Mouse (Mus musculus) thymus, adult 2 months (tissue): ENCODE results near the gene Col4a2. TPM values are rescaled to one million over a fixed set of nuclear protein-coding genes. Genes with fewer than 3 reads are reported as not detected.

Source experiments
- DNase-seq: peaks from one replicate; pipeline ENCODE4 v3.0.0; 2021
- H3K27ac ChIP-seq: fragments of 200-500 bp; 2 replicates; pipeline ENCODE4 v1.5.1; 2012; ENCODE audit warnings: low read length, control low read depth; ENCODE audit not compliant: control insufficient read depth, insufficient read depth
- H3K27me3 ChIP-seq: fragments of 200-500 bp; 2 replicates; pipeline ENCODE4 v1.6.1; 2012; ENCODE audit warnings: mild to moderate bottlenecking, low read length, moderate library complexity, mixed read lengths; ENCODE audit not compliant: control insufficient read depth, insufficient read depth
- H3K36me3 ChIP-seq: fragments of 200-500 bp; 2 replicates; pipeline ENCODE4 v1.6.1; 2012; ENCODE audit warnings: mild to moderate bottlenecking, low read length, moderate library complexity; ENCODE audit not compliant: control insufficient read depth, insufficient read depth
- H3K4me1 ChIP-seq: fragments of 200-500 bp; replicated peaks from 2 replicates; pipeline ENCODE4 v1.6.1; 2012; ENCODE audit warnings: low read length; ENCODE audit not compliant: control insufficient read depth, insufficient read depth
- H3K4me3 ChIP-seq: fragments of 200-500 bp; 2 replicates; pipeline ENCODE4 v1.5.1; 2012; ENCODE audit warnings: mild to moderate bottlenecking, low read length, control low read depth, moderate library complexity; ENCODE audit not compliant: control insufficient read depth, insufficient read depth
- CTCF ChIP-seq: fragments of 200-500 bp; IDR thresholded peaks from 2 replicates; pipeline ENCODE4 v1.5.1; 2012; ENCODE audit warnings: mild to moderate bottlenecking, control low read depth, low read length, moderate library complexity, borderline replicate concordance; ENCODE audit not compliant: control insufficient read depth, poor library complexity, insufficient read depth; ENCODE audit errors: extremely low read depth
- POLR2A ChIP-seq: fragments of 200-500 bp; IDR thresholded peaks from 2 replicates; pipeline ENCODE4 v1.6.1; 2012; ENCODE audit warnings: mild to moderate bottlenecking, low read length, control low read depth, moderate library complexity; ENCODE audit not compliant: control insufficient read depth, poor library complexity, insufficient read depth; ENCODE audit errors: extremely low read depth
- WGBS: fragments of 180-500 bp; shearing (Covaris S2); methylation state at CpG from one replicate; pipeline ENCODE4 v1.1.7; 2018; 5-methylcytosine and 5-hydroxymethylcytosine counted together
- polyA plus RNA-seq: library from polyadenylated mRNA; depleted of rRNA; stranded (reverse); fragments of >200 nt; gene quantifications from 2 replicates; pipeline ENCODE4 v1.2.3, GENCODE M21; 2012

Col4a2 gene
- polyA plus RNA-seq, 1 experiment, result 25.7 TPM

DNA sequence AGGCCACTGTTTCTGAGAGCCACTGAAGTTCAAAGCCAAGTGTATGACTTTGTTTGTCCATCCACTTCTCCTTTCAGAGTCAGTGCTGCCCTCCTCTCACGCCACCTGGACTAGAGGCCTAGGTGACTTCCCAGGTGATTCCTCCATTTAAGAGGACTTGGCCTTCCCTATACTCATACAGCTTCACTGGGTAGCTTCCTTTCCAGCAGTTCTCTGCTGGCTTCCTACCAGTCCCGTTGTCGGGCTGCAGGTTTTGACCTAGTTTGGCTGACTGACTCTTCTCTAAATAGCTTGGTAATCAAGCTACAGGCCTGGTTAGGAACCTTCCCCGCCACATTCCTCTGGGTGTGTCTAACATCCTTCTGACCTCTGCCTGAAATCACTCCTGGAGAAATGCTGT is 19.0 kb downstream of the Col4a2 start:
- WGBS, result 78% methylated on average over 4 of the region's 4 CpGs
- H3K36me3 ChIP-seq, result no peaks in the 10 kb centered on the region
- no peak overlapping the region; the same call in 1 of the 2 replicates for H3K27ac ChIP-seq
- no peak for DNase-seq
- no peak for TF ChIP-seq CTCF
- TF ChIP-seq POLR2A, result no peak
- H3K4me1 ChIP-seq, result no peaks in the 10 kb centered on the region; the same call in 1 of the 2 replicates
- no peaks in the 10 kb centered on the region for H3K27me3 ChIP-seq
- no peak overlapping the region for H3K4me3 ChIP-seq

DNA sequence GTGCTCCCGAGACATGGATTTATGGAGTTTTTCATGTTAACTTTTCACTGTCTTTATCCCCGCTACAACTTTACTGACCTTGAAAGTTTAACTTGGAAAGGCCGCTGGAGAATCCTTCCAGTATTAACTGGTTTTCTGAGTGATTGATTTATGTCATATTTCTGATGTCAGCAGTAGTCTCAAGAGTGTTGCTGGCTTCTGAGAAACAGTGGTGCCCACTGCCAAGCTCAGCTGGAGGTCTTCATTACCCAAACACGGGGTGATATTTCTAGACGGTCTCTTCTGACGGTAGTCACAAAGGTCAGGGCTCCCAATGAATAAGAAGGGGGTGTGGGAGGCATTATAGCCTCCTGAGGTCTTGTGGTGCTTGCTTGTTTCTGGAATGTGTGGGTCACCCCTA is 21.1 kb downstream of the Col4a2 start:
- Histone ChIP-seq H3K36me3 (no peaks in the 10 kb centered on the region), H3K4me1 (no peaks in the 10 kb centered on the region; the same call in 1 of the 2 replicates), H3K27me3 (no peaks in the 10 kb centered on the region), H3K4me3 (no peak overlapping the region), H3K27ac (no peak overlapping the region)
- TF ChIP-seq POLR2A (no peak), CTCF (no peak)
- DNase-seq, result no peak
- WGBS, result 88% methylated on average over 6 of the region's 6 CpGs

DNA sequence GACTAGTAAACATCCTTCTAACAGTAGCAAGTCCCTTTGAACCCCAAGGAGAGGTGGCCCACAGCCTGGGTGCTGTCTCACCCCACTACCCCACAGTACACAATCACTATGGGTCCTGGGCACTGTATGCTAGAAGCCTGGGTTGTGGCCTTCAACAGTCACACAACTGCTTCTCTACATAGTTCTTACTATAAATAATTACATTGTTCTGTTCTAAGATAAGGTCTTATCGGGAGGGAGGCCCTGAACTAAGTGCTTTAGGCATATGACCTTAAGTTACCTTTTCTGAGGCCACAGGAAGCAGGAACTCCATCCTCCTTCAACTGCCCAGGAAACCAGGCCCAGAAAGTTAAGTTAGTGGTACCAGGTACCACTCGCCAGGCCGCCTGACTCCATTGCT is 21.9 kb downstream of the Col4a2 start:
- no peak for TF ChIP-seq POLR2A
- no peak for TF ChIP-seq CTCF
- Histone ChIP-seq H3K27ac (no peak overlapping the region), H3K4me3 (no peak overlapping the region), H3K27me3 (no peaks in the 10 kb centered on the region), H3K36me3 (no peaks in the 10 kb centered on the region), H3K4me1 (no peaks in the 10 kb centered on the region; the same call in 1 of the 2 replicates)
- no peak for DNase-seq
- 66% methylated on average over 3 of the region's 3 CpGs for WGBS

DNA sequence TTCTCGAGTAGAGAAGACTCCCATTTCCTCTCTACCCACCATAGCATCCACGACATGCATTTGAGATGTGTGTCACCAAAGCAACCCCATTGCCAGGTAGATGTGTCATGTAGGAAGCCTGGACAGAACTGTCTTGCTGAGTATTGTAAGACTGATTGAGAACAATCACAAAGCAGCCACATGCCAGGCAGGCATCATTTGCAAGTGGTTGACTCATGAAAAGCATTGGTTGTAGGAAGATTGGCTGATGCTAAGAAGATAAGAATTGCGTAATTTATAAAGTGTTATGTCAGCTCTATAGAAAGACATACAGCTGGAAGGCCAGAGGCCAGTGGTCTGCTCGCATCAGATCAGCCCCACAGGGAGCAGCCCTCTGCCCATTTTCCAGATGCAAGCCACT is 22.6 kb downstream of the Col4a2 start:
- no peak for DNase-seq
- no peaks in the 10 kb centered on the region; the same call in 1 of the 2 replicates for H3K4me1 ChIP-seq
- H3K27me3 ChIP-seq, result no peaks in the 10 kb centered on the region
- 90% methylated on average over 4 of the region's 4 CpGs for WGBS
- no peak overlapping the region for H3K27ac ChIP-seq
- TF ChIP-seq POLR2A (no peak), CTCF (no peak)
- no peak overlapping the region for H3K4me3 ChIP-seq
- no peaks in the 10 kb centered on the region for H3K36me3 ChIP-seq

DNA sequence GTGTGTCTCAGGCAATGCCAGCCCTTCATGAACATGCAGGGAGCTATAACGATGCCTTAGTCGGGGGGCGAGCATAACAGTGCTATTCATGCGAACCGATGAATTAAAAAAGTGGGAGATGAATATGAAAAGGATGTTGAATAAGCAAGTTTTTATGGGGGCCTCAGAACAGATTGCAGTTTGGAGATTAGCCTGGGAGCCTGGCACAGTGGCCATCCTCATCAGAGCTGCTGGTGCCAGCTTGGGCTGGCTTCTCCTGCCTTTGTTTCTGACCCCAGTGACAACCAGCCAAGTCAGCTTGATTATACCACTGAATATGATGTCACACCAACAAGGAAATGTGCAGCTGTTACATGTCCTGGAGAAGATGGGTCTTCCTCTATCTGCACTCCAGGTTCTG is 23.7 kb downstream of the Col4a2 start:
- Histone ChIP-seq H3K4me3 (no peak overlapping the region), H3K36me3 (no peaks in the 10 kb centered on the region), H3K27me3 (no peaks in the 10 kb centered on the region), H3K27ac (no peak overlapping the region), H3K4me1 (no peaks in the 10 kb centered on the region; the same call in 1 of the 2 replicates)
- WGBS, result 96% methylated on average over 5 of the region's 5 CpGs
- TF ChIP-seq POLR2A (no peak), CTCF (no peak)
- DNase-seq, result no peak

DNA sequence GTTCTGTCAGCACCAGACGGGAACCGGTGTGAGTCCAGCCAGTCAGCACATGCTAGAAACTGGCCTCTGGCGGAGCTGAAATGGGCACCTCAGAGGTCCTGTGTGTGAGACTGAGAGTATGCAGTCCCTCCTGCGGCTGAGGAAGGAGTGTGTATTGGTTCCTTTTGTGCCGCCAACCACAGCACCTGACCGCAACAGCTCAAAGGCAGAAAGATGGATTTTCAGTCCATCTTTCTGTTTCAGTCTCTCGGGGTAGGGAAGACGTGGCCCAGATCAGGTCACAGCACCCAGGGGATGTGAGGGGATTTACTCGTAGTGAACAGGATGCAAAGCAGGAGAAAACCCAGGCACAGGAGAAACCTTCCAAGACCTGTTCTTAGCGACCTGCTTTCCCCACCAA is 25.0 kb downstream of the Col4a2 start:
- no peak overlapping the region for H3K4me3 ChIP-seq
- no peaks in the 10 kb centered on the region for H3K36me3 ChIP-seq
- no peak overlapping the region for H3K27ac ChIP-seq
- H3K4me1 ChIP-seq, result no peaks in the 10 kb centered on the region; the same call in 1 of the 2 replicates
- no peak for TF ChIP-seq CTCF
- TF ChIP-seq POLR2A, result no peak
- H3K27me3 ChIP-seq, result no peaks in the 10 kb centered on the region
- WGBS, result 68% methylated on average over 10 of the region's 10 CpGs
- no peak for DNase-seq

DNA sequence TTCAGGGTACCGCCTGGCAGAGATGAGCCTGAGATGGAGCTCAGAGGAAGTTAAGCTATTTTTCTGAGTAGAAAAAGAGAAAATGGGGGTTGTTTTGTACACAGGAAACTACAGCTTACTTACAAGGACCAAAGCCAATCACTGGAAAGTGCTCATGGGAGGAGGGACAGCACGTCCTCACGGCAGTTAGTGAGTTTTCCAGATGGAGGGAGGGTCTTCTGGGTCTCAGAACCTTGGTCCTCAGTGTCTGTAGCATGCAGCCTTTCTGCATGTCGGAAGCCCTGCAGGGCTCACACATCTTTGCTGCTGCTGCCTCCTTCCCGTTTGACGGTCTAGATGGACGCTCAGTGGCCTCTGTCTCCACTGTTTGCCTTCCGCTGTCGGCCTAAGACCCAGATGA is 25.9 kb downstream of the Col4a2 start:
- Histone ChIP-seq H3K36me3 (no peaks in the 10 kb centered on the region), H3K27ac (no peak overlapping the region), H3K4me1 (no peaks in the 10 kb centered on the region; the same call in 1 of the 2 replicates), H3K27me3 (no peaks in the 10 kb centered on the region), H3K4me3 (no peak overlapping the region)
- TF ChIP-seq CTCF (no peak), POLR2A (no peak)
- 93% methylated on average over 9 of the region's 9 CpGs for WGBS
- no peak for DNase-seq
